Mouse (Mus musculus) spleen, embryonic (tissue): Measurements from ENCODE around the gene Ccdc107.

Source experiments
- CTCF ChIA-PET: fragments of 350-600 bp; sonication (Branson Sonifier 250); formaldehyde crosslinking; loops from one replicate; lab custom pipeline; 2022; lab: Charles Lee

The Ccdc107 gene

DNA sequence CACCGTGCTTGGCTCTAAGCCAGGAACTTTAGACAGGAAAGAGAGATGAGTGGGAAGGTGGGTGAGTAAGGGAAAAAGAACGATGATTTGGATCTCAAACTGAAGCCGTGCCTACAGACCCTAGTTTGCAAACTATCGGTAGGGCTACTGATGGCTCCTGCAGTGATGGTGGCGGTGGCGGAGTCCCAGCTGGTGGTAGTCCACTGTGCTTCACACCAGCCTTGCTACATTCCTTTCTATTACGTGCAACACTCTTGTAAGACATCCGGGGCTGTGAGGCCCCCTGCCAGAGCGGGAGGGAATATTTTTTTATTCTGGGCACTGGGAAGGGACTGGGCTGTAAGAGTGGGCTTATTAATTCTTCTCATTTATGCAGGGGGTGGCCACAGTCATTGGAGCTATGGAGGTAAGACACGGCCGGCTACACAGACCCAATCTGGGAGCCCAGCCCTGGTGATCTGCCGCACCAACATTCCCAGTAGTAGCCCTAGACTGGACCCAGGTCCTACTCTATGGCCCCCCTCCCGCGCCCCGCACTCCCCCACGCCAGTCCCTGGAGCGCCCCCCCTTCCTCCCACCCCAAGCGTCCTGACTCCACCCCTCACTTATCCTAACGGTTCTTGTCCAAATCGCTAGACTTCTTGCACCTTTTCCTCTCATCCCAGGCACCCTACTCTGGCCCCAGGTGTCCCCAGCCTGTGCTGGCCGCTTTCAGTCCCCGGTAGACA is 15.4 kb downstream of the Ccdc107 start:
- CTCF ChIA-PET: interaction anchor here (0.7 kb wide), 1 partner anchor 42 kb away, joined by 5 read pairs; no protein-coding TSS in a partner anchor

DNA sequence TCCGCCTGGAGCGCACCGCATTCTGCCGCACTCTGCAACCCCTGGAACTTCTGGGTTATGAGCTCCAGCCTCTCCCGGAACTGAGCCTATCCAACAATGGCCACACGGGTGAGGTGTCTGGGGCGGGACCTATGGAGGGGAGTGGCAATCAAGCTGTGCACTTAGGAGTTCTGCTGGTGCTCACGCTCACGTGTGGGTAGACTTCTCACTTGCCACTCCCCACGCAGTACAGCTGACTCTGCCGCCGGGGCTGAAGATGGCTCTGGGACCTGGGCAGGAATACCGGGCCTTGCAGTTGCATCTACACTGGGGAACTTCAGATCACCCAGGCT is 15.9 kb downstream of the Ccdc107 start:
- CTCF ChIA-PET: no interaction called here

DNA sequence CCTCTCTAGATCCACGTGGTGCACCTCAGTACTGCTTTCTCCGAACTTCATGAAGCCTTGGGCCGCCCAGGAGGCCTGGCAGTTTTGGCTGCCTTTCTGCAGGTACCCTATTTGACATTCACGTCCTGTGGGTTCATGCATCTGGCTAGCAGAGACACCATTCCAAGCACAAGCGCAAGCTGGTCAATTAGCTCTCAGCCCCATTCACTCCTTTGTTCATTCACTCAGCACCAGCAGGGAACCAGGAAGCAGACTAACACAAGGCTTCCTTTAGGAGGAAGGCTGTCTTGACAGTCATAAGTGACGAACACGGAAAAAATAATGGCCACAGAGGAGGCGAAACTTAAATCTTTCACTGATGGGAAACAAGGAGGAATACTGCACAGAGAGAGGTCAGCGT is 16.4 kb downstream of the Ccdc107 start:
- CTCF ChIA-PET: no interaction called here

DNA sequence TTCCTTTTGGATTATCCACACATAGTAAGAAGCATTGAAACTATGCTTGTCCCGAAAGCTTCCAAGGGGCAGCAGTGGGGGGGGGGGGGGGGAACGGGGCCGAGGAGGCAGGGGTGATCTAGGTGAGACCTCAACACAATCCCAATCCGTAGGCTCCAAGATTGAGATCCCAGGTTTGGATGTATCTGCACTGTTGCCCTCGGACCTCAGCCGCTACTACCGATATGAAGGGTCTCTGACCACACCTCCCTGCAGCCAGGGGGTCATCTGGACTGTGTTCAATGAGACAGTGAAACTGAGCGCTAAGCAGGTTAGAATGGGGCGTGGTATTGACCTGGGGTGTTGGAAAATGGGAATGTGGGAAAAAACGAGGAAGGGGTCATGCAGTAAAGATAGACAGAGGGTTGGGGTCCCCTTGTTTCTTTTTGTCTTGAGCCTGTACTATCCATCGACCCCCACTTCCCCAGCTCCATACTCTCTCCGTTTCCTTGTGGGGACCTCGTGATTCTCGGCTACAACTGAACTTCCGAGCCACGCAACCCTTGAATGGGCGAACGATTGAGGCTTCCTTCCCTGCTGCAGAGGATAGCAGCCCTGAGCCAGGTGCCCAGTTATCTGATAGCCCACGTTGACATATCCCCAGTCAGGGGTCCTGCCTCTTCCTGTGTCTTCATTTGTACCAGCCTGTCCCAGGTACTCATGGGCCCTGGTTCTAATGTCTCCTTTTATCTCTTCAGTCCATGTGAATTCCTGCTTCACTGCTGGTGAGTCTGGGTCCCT is 19.2 kb downstream of the Ccdc107 start:
- CTCF ChIA-PET: interaction anchor here (0.6 kb wide), 2 partner anchors 47 to 125 kb away, joined by 3 to 6 read pairs; no protein-coding TSS in a partner anchor

DNA sequence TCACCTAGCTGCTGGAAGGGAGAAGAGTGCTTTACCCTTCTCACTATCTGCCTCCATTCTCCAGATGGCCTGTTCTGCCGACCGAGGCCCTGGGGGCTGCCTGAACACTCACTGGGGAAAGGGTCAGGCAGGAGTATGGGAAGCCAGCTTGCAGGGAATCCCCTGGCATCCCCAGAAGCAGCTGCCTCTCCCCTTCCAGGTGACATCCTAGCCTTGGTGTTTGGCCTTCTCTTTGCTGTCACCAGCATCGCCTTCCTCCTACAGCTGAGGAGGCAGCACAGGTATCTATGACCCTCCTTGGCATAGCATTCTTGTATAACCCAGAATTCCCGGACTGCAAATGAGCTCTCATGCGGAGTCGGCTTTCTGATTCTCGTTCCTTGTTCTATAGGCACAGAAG is 20.0 kb downstream of the Ccdc107 start:
- CTCF ChIA-PET: no interaction called here

DNA sequence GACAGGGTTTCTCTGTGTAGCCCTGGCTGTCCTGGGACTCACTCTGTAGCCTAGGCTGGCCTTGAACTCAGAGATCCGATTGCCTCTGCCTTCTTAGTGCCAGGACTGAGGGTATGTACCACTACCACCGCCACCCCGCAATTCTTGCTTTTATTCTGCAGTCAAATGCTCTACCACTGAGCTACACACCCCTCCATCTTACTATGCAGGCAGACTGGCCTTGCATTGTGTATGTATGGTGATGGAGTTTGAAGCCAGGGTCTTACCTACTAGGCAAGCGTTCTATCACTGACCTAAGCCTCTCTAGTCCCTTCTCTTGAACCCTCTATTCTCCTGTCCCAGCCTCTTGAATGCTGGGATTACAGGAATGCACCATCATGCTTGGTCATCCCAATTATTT is 20.6 kb downstream of the Ccdc107 start:
- CTCF ChIA-PET: no interaction called here

DNA sequence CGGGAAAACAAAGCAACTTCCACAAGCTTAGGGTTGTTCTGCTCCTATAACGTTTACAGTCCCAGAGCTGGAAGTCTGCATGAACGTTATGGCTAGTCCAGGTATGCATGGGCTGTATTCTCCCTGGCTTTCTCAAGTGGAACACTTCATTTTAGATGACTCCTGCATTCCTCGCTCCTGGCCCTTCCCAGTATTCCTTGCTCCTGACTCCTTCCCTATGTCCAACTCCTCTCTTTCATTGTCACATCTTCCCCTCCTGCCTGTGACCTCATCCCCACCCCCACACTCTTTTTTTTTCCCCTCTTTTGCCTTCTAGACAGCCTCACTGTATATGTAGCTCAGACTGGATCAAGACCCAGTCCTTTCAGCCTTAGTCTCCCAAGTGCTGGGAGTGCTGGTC is 21.1 kb downstream of the Ccdc107 start:
- CTCF ChIA-PET: no interaction called here

DNA sequence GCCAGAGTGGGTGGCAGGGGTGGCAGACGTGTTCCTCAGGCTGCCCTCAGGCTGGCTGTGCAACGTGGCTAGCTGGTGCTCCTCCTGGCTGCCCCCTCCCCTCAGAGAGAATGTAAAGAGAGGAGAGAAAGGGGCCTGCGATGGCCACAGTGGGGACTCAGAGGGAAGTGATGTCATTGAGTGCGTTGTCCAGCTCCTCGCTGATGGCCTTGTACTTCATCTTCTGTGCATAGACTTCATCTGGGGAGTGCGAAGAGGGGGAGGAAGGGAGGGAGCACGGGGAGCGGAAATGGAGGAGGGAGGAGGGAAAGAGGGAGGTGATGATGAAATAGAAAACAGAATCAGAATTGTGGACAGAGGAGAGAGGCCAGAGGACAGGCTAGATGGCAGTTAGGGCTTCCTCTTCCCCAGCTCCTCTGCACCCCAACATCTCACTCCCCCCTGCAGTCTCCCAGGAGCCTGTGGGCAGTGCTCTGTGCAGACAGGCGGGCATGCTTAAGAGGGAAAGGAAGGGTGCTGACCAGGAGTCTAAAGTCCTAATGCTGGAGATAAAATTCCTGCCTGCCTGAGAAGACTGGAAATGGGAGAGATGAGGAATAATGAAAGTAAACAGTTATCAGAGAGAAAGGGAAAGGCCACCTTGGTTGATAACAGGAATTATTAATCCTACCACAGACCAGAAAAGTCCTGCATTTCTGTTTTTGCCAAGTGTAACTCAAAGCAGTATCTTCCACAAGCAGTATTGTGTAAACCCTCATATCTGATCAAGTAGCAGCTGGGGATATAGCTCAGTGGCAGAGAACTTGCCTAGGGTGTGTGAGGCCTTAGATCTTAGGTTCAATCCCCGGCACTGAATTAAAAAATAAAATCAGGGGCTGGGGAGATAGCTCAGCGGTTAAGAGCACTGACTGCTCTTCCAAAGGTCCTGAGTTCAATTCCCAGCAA is 23.3 kb downstream of the Ccdc107 start:
- CTCF ChIA-PET: no interaction called here

DNA sequence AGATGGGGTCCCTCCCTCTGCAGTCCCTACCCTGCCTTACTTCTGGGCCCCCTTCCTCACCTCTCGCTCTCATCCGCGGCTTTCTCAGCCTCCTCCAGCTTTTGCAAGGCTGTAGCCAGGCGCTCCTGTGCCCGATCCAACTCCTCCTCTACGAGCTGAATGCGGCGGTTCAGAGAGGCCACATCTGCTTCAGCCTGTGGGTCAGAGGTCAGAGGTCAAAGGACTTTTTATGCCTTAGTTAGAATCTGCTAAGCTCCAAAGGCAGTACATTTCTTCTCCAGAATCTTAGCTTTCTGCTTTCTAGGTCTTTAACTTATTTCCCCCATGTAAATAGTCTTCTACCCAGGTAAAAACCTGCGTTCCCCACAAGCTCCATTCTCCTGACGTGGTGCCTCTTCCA is 26.9 kb downstream of the Ccdc107 start:
- CTCF ChIA-PET: interaction anchor here (0.6 to 1.4 kb wide), 2 partner anchors 17 to 21 kb away, joined by 3 to 4 read pairs; no protein-coding TSS in a partner anchor

DNA sequence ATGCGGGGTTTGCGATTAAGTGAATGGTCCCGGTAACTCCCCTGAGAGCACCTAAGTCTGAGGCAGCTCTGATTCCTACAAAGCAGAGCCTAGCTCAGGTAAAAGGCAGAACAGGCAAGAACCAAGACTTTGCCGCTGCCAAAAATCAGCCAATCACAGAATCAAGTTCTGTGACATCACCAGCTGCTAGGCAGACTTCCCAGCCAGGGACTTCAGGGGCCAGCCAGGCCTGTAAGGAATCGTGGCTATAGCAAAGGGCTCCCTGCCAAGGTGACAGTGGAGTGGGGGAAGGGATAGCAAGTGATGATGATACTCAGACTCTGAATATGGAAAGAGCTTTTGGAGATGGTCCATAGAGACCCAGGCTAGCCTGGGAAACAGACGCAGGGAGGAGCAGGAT is 27.3 kb downstream of the Ccdc107 start:
- CTCF ChIA-PET: interaction anchor here (0.6 to 1.4 kb wide), 2 partner anchors 16 to 22 kb away, joined by 3 to 4 read pairs; no protein-coding TSS in a partner anchor

DNA sequence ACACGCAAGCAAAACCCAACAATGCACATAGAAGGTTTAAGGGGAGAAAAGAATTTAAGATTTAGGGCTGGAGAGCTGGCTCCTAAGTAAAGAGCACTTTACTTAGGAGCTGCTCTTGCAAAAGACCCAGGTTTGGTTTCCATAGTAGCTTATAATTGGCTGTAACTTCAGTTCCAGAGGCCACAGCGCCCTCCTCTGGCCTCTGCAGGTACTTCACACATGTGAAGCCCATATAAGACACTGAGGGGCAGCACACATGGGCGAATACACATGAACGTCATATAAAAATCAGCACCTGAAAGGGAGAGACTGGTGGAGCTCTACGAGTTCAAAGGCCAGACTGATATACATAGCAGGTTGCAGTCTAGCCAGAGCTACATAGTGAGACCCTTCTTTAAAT is 35.2 kb downstream of the Ccdc107 start:
- CTCF ChIA-PET: no interaction called here

DNA sequence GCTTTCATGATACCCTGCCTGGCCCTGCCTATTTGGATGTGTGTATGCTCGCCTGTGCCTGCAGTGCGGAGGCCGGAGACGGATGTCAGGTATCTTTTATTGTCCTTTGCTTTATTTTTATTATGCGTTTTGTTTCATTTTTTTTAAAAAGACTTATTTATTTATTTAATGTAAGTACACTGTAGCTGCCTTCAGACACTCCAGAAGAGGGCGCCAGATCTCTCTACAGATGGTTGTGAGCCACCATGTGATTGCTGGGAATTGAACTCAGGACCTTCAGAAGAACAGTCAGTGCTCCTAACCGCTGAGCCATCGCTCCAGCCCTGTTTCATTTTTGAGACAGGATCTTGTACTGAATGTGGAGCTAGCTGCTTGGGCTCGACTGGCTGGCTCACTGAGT is 35.8 kb downstream of the Ccdc107 start:
- CTCF ChIA-PET: interaction anchor here (0.5 kb wide), 1 partner anchor 37 kb away, joined by 5 read pairs; no protein-coding TSS in a partner anchor

DNA sequence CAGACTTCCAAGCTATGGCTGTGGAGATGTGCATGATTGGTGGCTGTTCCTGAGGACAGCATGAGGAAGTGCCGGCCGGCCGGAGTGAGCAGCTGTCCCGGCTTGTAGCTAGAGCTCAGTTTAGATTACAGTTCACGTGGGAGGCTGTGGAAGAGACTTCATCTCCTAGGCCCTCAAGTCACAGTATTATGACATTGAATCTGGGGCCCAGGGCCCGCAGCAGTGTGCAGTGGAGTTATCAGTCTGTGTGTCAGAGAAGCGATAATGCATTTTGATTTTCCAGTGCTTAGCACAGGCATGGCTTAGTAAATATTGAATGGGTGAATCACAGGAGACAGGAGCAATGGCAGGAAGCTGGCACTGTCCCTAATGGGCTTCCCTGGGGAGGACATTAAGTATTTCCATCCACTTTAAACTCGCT is 37.4 kb downstream of the Ccdc107 start:
- CTCF ChIA-PET: interaction anchor here (0.6 to 1.4 kb wide), 3 partner anchors 97 to 141 kb away, joined by 3 read pairs; no protein-coding TSS in a partner anchor

DNA sequence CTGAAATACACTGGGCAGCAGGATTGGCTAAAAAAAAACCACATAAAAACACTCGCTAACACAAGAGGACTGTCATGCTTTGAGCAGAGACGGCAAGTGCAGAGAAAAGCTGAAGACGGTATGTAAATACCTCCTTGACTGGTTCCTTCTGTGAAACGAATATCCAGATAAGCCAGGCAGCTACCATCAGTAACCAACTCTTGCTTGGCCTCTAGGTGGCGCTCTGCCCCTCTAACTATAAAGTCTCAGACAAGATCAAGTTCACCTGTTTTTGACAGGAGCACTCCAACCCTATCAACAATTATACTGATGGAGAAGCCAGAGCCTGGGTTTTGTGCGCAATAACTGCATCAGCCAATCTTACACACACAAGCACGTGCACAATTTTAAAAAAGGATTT is 37.9 kb downstream of the Ccdc107 start:
- CTCF ChIA-PET: interaction anchor here (1.2 to 1.4 kb wide), 2 partner anchors 98 to 99 kb away, joined by 3 read pairs; no protein-coding TSS in a partner anchor

DNA sequence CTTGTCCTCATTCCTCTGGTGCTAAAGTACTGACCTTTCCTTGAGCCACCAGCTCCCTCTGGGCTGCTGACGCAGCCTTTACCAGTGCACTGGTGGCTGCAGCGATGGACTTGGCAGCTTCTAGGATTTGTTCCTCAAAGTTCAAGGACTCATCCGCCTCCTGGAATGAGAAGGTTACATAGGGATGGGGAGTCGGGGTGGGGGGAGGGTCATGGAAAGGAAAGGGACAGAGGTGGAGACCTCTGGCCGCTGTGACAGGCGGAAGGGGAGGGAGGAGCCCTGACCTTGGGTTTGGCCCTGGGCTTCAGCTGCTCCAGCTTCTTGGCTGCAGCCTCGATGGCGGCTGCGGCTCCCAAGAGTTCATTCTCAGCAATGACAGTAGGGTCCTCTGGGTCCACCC is 40.6 kb downstream of the Ccdc107 start:
- CTCF ChIA-PET: no interaction called here

DNA sequence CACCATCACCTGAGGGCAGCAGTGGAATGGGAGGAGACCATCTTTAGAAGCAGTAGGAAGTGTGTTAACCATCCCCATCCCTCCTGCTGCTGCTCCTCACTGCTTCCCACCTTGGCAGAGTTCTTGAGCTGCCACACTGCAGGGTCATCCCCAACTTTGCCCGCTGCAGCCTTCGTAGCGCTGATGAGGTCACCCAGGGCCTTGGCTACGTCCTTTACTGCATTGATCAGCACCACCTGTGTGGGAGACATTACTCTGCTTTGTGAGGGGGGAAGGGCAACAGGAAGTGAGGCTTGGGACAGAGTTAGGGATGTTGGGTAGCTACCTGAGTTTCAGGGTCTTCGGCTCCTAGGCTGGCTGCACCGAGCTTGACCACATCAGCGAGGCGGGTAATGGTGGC is 42.9 kb downstream of the Ccdc107 start:
- CTCF ChIA-PET: no interaction called here

DNA sequence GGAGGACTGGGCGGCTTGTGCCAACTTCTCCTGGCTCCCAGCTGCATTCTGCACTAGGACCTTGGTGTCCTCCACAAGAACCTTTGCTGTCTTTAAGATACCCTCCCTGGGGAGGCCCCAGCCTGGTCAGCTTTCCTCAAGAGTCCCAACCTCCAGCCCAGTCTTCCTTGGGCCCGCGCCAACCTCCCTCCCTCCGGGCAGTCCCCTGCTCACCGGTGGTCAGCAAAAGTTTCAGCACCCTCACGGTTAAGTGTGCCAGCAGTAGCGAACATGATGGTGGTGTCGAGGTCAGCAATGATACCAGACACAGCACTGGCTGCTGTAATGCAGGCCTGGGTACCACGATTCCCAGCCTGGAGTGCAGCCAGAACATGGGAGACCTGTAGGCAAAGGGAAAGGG is 43.3 kb downstream of the Ccdc107 start:
- CTCF ChIA-PET: interaction anchor here (0.6 kb wide), 1 partner anchor 16 kb away, joined by 3 read pairs; no protein-coding TSS in a partner anchor

DNA sequence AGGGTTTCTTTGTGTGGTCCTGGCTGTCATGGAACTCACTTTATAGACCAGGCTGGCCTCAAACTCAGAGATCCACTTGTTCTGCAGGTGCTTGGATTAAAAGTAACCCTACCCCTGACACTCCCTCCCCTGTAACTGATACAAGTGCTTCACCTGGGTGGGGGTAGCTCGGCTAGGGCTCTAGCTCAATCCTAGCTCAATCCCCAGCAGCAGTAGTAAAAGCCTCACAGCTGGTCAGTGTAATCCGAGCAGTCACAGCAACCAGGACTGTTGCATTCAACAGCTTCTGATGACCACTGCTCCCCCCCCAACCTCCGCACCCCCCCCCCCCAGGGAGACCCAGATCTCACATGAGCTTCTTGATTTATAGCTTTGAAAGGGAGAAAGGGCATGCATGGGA is 49.3 kb downstream of the Ccdc107 start:
- CTCF ChIA-PET: no interaction called here
